Mouse (Mus musculus) lung, embryonic 15.5 days (tissue): Measurements from ENCODE around the gene Ptprj. TPM values are rescaled to one million over a fixed set of nuclear protein-coding genes. Genes with fewer than 3 reads are reported as not detected.

ENCODE experiments used
- ATAC-seq: fragments of 200-750 bp; cut with Nextera tagmentation; 2 replicates; pipeline ENCODE4 v1.8.0; 2017; ENCODE audit warnings: moderate number of reproducible peaks, borderline replicate concordance; ENCODE audit not compliant: low FRiP score, low TSS enrichment; ENCODE audit errors: extremely low read depth
- H3K27ac ChIP-seq: fragments of 300-500 bp; sonication (generic); 2 replicates; pipeline ENCODE4 v1.5.1; 2015; ENCODE audit warnings: moderate library complexity, mild to moderate bottlenecking, inconsistent platforms
- H3K27me3 ChIP-seq: fragments of 300-500 bp; sonication (generic); 2 replicates; pipeline ENCODE4 v1.6.1; 2015; ENCODE audit warnings: inconsistent platforms
- H3K36me3 ChIP-seq: fragments of 300-500 bp; sonication (generic); 2 replicates; pipeline ENCODE4 v1.6.1; 2015; ENCODE audit warnings: inconsistent platforms
- H3K4me1 ChIP-seq: fragments of 300-500 bp; sonication (generic); 2 replicates; pipeline ENCODE4 v1.6.1; 2015; ENCODE audit warnings: inconsistent platforms
- H3K4me2 ChIP-seq: fragments of 300-500 bp; sonication (generic); 2 replicates; pipeline ENCODE4 v1.6.1; 2015; ENCODE audit warnings: inconsistent platforms, mild to moderate bottlenecking, moderate library complexity
- H3K4me3 ChIP-seq: fragments of 300-500 bp; sonication (generic); 2 replicates; pipeline ENCODE4 v1.5.1; 2015; ENCODE audit warnings: mild to moderate bottlenecking, inconsistent platforms
- H3K9ac ChIP-seq: fragments of 300-500 bp; sonication (generic); 2 replicates; pipeline ENCODE4 v1.6.1; 2015; ENCODE audit warnings: inconsistent platforms
- H3K9me3 ChIP-seq: fragments of 300-500 bp; sonication (generic); 2 replicates; pipeline ENCODE4 v1.6.1; 2016; ENCODE audit warnings: inconsistent platforms
- WGBS: fragments of 180-500 bp; shearing (Covaris S2); methylation state at CpG from one replicate; pipeline ENCODE4 v1.1.7; 2015; 5-methylcytosine and 5-hydroxymethylcytosine counted together
- polyA plus RNA-seq: library from polyadenylated mRNA; unstranded; fragments of >200 nt; fragmentation: Nextera tagmentation; extraction: Ambion mirVana; gene quantifications from 2 replicates; pipeline ENCODE4 v1.2.1, GENCODE M21; 2015

The Ptprj gene
- polyA plus RNA-seq, 1 experiment from 2014 or later = 3.4 TPM

DNA sequence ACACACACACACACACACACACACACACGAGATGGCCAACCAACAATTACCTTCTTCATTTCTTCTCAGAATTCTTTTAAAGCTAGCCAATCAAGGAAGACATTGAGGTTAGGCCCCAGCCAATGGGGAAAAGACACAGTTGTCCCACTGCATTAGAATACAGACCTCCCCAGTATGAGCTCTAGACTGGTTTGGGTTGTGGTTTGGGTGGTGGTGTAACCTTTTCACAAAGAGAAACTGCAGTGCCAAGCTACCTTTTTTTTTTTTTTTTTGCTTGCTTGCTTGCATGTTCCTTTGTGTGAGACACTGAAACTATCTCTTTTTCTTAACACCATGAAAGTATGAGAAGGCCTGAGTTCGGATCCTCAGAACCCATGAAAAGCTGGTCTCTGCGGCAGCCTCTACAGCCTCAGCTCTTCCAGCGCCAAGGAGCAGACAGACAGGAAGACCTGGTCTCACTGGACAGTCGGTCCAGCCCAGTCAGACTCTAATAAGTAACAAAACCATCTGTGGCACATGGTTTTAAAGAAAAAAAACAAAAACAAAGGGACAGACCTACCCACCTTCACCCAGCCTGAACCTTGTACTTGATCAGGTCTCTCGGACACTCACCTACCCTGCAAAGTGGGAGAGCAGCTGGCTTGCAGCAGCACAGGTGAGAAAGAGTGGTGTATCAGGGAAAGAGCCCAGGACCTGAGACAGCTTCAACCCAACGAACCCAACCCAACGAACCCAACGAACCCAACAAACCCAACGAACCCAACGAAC, 92.8 kb downstream of the Ptprj start:
- Histone ChIP-seq H3K9ac (no peak overlapping the region), H3K9me3 (no peaks in the 10 kb centered on the region), H3K4me2 (no peak overlapping the region), H3K27me3 (no peaks in the 10 kb centered on the region), H3K4me3 (no peak overlapping the region), H3K36me3 (no peaks in the 10 kb centered on the region), H3K27ac (no peak overlapping the region), H3K4me1 (peaks cover 10% of the 10 kb centered on the region)
- 89% methylated on average over 11 of the region's 11 CpGs for WGBS
- ATAC-seq = no peak

- Histone ChIP-seq H3K9ac (no peak overlapping the region), H3K4me2 (no peak overlapping the region), H3K9me3 (no peaks in the 10 kb centered on the region), H3K4me3 (no peak overlapping the region), H3K27me3 (no peaks in the 10 kb centered on the region), H3K36me3 (no peaks in the 10 kb centered on the region), H3K27ac (no peak overlapping the region), H3K4me1 (peaks cover 10% of the 10 kb centered on the region)
- WGBS = 41% methylated on average over 3 of the region's 3 CpGs
- no peak for ATAC-seq
These were observed 94.2 kb downstream of the Ptprj start for GRCm38 (mm10) chr2:90486226-90486755.

- no peaks in the 10 kb centered on the region for H3K9me3 ChIP-seq
- H3K4me1 ChIP-seq = peaks cover 4% of the 10 kb centered on the region; the same call in 1 of the 2 replicates
- H3K4me3 ChIP-seq = no peak overlapping the region
- ATAC-seq = no peak
- 56% methylated on average over 6 of the region's 6 CpGs for WGBS
- H3K36me3 ChIP-seq = no peaks in the 10 kb centered on the region
- no peaks in the 10 kb centered on the region for H3K27me3 ChIP-seq
- H3K9ac ChIP-seq = no peak overlapping the region
- H3K27ac ChIP-seq = no peak overlapping the region
- H3K4me2 ChIP-seq = no peak overlapping the region
These were observed 98.9 kb downstream of the Ptprj start for GRCm38 (mm10) chr2:90481505-90481904.

DNA sequence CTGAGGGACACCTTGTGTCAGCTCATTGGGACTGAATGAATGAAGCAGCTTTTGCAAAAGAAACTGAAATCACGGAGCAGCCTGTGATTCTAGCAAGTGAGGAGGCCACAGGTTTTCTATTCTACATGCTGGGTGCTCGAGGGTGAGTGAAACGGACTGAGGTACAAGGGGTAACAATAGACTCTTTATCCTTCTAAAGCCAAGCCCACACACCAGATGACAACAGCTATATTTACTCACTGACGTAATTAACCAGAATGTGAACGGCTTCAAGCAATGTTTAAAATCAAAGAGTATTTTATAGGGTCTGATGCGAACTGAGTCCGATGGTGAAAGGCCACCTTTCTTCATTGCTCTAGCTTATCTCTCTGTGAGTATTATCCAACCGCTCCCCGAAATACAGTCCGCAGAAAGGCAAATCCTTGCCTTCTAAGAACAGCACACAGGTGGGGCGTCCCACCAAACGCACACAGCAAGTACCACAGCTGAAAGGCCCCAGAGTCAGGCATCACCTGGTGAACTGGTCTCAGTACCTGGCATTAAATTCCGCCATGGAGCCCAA, 99.6 kb downstream of the Ptprj start:
- no peaks in the 10 kb centered on the region for H3K4me1 ChIP-seq
- no peak overlapping the region for H3K4me3 ChIP-seq
- H3K9me3 ChIP-seq = no peaks in the 10 kb centered on the region
- H3K9ac ChIP-seq = no peak overlapping the region
- 64% methylated on average over 13 of the region's 13 CpGs for WGBS
- no peaks in the 10 kb centered on the region for H3K27me3 ChIP-seq
- no peaks in the 10 kb centered on the region for H3K36me3 ChIP-seq
- ATAC-seq = no peak
- no peak overlapping the region for H3K27ac ChIP-seq
- no peak overlapping the region for H3K4me2 ChIP-seq

DNA sequence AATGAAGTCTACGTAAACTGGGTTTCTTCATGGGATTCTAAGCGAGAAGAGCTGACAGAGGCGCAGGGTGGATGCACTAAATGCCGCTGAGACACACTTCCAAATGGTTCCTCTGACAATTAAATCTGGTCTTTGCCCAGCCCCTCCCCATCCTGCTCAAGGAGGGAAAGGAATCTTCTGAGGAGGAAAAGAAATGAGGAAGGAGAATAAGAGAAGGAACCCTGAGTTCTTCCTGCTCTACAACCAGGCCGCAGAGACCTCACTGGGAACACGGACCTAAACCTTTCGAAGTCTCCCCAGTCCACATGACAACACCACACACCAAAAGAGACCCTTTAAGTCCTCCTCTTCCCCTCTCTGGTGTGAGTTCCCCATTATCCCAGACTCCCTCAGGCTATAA, 101.9 kb downstream of the Ptprj start:
- Histone ChIP-seq H3K9me3 (no peaks in the 10 kb centered on the region), H3K27ac (no peak overlapping the region), H3K4me3 (no peak overlapping the region), H3K36me3 (no peaks in the 10 kb centered on the region), H3K4me2 (no peak overlapping the region), H3K27me3 (no peaks in the 10 kb centered on the region), H3K4me1 (no peaks in the 10 kb centered on the region), H3K9ac (no peak overlapping the region)
- 85% methylated on average over 7 of the region's 7 CpGs for WGBS
- no peak for ATAC-seq

DNA sequence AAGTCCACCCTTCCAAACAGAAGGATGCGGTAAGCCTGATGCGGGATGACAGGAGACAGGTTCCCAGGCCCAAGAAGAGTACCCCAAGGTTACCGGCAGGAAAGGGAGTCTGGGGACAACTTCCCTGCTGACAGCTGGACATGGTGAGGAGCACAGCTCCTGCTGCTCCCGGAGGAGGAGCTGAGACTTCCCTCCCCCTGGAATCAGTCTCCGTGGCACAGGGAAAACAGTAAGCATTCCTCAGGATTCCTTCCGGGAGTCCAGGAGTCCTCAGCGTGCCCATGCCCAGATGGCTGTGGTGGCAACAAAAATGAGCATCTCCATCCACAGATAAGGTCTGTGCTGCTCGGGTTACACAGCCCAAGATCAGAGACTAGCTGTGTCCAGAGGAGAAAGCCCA, 102.8 kb downstream of the Ptprj start:
- ATAC-seq = no peak
- no peak overlapping the region for H3K4me2 ChIP-seq
- WGBS = 27% methylated on average over 8 of the region's 8 CpGs
- H3K4me3 ChIP-seq = no peak overlapping the region
- no peaks in the 10 kb centered on the region for H3K27me3 ChIP-seq
- no peak overlapping the region for H3K9ac ChIP-seq
- H3K9me3 ChIP-seq = no peaks in the 10 kb centered on the region
- H3K36me3 ChIP-seq = no peaks in the 10 kb centered on the region
- no peak overlapping the region for H3K27ac ChIP-seq
- H3K4me1 ChIP-seq = no peaks in the 10 kb centered on the region

DNA sequence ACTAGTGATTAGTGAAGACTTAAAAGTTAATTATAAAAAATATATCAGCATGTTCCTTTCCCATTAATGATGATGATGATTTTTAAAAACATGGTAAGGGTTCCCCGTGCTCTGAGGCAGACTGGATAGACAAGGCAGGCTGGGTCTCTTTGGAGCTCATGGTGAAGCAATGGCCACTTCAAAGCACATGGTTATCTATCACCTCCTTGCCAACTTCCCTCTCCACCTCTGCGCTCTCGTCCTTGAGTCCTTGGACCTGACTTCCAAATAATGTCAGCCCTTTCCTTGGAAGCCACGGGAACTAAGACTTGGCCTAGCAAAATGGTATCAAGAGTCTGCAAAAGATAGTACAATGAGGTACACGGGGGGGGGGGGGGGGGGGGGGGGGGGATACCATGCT, 103.7 kb downstream of the Ptprj start:
- Histone ChIP-seq H3K9me3 (no peaks in the 10 kb centered on the region), H3K9ac (no peak overlapping the region), H3K4me3 (no peak overlapping the region), H3K27ac (no peak overlapping the region), H3K4me2 (no peak overlapping the region), H3K36me3 (no peaks in the 10 kb centered on the region), H3K4me1 (no peaks in the 10 kb centered on the region), H3K27me3 (no peaks in the 10 kb centered on the region)
- whole genome bisulfite sequencing = 60% methylated on average over 4 of the region's 5 CpGs
- no peak for ATAC-seq

DNA sequence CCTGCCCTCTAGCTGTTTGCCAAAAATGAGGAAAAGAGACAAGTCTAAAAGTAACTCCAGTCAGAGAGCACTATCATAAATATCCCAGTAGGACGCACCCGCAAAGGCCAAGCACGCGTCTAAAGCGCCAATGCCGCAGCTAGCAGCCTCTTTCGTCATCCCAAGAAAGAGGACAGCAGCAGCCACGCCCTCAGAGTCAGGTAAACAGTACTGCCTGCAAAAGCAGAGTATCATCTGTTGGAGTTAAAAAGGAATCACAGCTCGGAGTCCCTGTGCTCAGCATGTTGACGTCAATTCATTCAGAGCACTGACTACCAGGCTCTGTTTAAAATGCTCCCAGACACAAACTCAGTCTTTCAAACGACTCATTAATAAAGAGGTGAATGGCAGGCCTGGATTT, 104.1 kb downstream of the Ptprj start:
- no peak overlapping the region for H3K4me3 ChIP-seq
- H3K27ac ChIP-seq = no peak overlapping the region
- no peaks in the 10 kb centered on the region for H3K9me3 ChIP-seq
- no peak overlapping the region for H3K4me2 ChIP-seq
- no peaks in the 10 kb centered on the region for H3K36me3 ChIP-seq
- WGBS = 81% methylated on average over 11 of the region's 11 CpGs
- no peak for ATAC-seq
- no peaks in the 10 kb centered on the region for H3K4me1 ChIP-seq
- no peaks in the 10 kb centered on the region for H3K27me3 ChIP-seq
- H3K9ac ChIP-seq = no peak overlapping the region

GRCm38 (mm10) chr2:90474593-90475405, 105.6 kb downstream of the Ptprj start:
- no peak overlapping the region for H3K27ac ChIP-seq
- H3K4me3 ChIP-seq = peak overlapping the region; percentile 24
- H3K4me2 ChIP-seq = peak overlapping the region; percentile 49
- no peaks in the 10 kb centered on the region for H3K9me3 ChIP-seq
- no peaks in the 10 kb centered on the region for H3K36me3 ChIP-seq
- no peaks in the 10 kb centered on the region for H3K27me3 ChIP-seq
- H3K9ac ChIP-seq = no peak overlapping the region
- ATAC-seq = peak; percentile 37; the same call in 1 of the 2 replicates
- WGBS = 2% methylated on average over 11 of the region's 11 CpGs
- no peaks in the 10 kb centered on the region for H3K4me1 ChIP-seq

DNA sequence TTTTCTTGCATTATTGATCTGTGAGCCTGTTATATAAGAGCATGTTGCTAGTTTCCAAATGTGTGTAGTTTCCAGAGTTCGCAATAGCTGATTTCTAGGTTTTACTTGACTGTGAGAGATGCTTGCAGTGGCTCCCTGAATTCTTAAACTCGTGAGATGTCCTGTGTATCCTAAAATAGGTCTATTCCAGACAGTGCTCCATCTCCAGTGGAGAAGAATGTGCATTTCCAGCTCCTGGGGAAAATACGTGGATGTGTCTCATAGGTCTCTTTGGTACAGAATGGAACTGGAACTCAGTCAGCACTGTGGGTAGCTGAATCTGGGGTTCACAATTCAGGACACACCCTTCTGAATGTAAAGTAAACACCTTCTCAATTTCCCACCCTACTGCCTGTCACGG, 107.7 kb downstream of the Ptprj start:
- Histone ChIP-seq H3K27me3 (no peaks in the 10 kb centered on the region), H3K4me2 (no peak overlapping the region), H3K4me1 (no peaks in the 10 kb centered on the region), H3K4me3 (no peak overlapping the region), H3K36me3 (no peaks in the 10 kb centered on the region), H3K9ac (no peak overlapping the region), H3K9me3 (no peaks in the 10 kb centered on the region), H3K27ac (no peak overlapping the region)
- WGBS = 79% methylated on average over 4 of the region's 4 CpGs
- no peak for ATAC-seq

DNA sequence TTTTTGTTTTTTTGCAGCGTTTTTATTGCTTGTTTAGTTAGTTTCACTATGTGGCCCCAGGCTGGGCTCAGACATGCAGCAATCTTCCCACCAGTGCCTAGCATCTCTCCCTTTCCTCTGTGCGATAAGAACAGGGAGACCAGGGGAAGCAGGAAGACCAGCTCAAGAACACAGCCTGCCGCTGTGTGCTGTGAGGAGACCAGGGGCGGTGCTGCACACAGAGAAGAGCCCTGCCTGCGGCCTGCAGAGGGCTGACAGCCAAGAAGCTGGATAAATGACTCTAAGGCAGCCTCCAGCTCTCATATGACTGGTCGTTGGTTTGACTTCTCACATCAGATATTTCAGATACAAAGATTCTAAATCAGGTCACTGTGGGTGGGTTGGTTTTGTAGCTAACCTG, 110.3 kb downstream of the Ptprj start:
- no peak overlapping the region for H3K4me3 ChIP-seq
- no peaks in the 10 kb centered on the region for H3K4me1 ChIP-seq
- no peak overlapping the region for H3K4me2 ChIP-seq
- no peaks in the 10 kb centered on the region for H3K27me3 ChIP-seq
- no peaks in the 10 kb centered on the region for H3K36me3 ChIP-seq
- H3K9ac ChIP-seq = no peak overlapping the region
- WGBS = 19% methylated on average over 6 of the region's 6 CpGs
- no peaks in the 10 kb centered on the region for H3K9me3 ChIP-seq
- H3K27ac ChIP-seq = no peak overlapping the region
- ATAC-seq = no peak

GRCm38 (mm10) chr2:90466480-90466879, 114.0 kb downstream of the Ptprj start:
- WGBS = 42% methylated on average over 7 of the region's 7 CpGs
- ATAC-seq = no peak
- no peaks in the 10 kb centered on the region for H3K9me3 ChIP-seq

More at GRCm38 (mm10) chr2:90466480-90466879, 114.0 kb downstream of the Ptprj start:
- Histone ChIP-seq H3K27ac (no peak overlapping the region), H3K4me1 (no peaks in the 10 kb centered on the region), H3K27me3 (no peaks in the 10 kb centered on the region), H3K4me3 (no peak overlapping the region), H3K4me2 (no peak overlapping the region), H3K9ac (no peak overlapping the region), H3K36me3 (no peaks in the 10 kb centered on the region)
